Mouse (Mus musculus): ENCODE measurements at regions not wholly inside any gene's neighbourhood (a gene's known extent, or its start where the extent isn't known, plus 50 kb on each side); places are given as distances from the start of the nearest gene placed in this dataset.

DNA sequence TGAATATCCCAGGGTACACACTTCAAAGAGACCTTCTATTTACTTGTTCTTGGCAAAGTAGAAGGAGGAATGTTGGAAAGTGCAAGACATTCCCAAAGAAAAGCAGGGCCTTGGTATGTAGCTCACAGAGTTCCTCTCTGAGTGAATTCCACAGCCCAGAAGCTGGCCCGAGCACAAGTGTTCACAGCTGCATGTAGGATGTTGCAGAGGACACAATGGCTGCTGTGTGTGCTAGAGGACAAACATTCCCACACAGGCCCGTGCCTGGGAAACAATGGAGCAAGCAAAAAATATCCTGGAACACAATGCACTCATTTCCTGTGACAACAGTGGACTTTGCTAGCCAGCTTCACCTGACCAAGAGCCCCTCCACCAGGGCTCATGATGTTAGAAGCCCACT lies 59.9 kb upstream of the Arhgap21 start:
- Histone ChIP-seq H3K4me3 (ENCODE audit: insufficient read depth, low read length) (no peak overlapping the region), H3K27ac (ENCODE audit: insufficient read depth, low read length) (no peak overlapping the region), H3K4me1 (ENCODE audit: control insufficient read depth, insufficient read depth, low read length) (no peaks in the 10 kb centered on the region)
- TF ChIP-seq POLR2A (IDR thresholded peaks at IDR 0.05; ENCODE audit: low read depth, low read length) (no peak), CTCF (IDR thresholded peaks at IDR 0.05; ENCODE audit: borderline replicate concordance, insufficient read depth, low read length) (no peak)

DNA sequence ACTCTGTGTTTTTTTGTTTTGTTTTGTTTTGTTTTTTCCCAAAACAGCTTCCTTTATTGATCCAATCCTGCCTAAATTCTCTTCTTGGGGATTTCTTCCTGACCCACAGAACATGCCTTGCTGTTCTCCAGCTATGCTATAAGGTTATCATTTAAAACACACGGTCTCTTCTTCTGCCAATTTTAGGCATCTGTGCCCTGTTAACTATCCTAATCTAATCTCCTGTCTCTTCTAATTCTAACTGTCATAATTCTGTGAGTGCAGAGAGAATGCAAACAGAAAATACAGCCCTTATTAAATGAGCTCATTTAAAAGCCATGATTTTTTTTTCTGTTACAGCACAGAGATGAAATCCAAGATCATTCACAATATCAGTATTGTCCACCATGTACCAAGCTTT lies 49.9 kb upstream of the Arhgap21 start:
- Histone ChIP-seq H3K4me1 (ENCODE audit: control insufficient read depth, insufficient read depth, low read length) (no peaks in the 10 kb centered on the region), H3K4me3 (ENCODE audit: insufficient read depth, low read length) (no peak overlapping the region), H3K27ac (ENCODE audit: insufficient read depth, low read length) (no peak overlapping the region)
- TF ChIP-seq POLR2A (IDR thresholded peaks at IDR 0.05; ENCODE audit: low read depth, low read length) (no peak), CTCF (IDR thresholded peaks at IDR 0.05; ENCODE audit: borderline replicate concordance, insufficient read depth, low read length) (no peak)
